Mouse (Mus musculus) heart, postnatal 25 days (tissue): ENCODE measurements around the gene Gm20767. TPM values are rescaled to one million over a fixed set of nuclear protein-coding genes. Genes with fewer than 3 reads are reported as not detected.
"Not testable (repeated sequence)": the region's sequence is repeated elsewhere in the genome, so short reads cannot be mapped to it uniquely, and the experiment has no call there.

Experiments used
- DNase-seq: peaks from one replicate; pipeline ENCODE4 v3.0.0; 2022; ENCODE audit warnings: low spot score
- intact Hi-C: fragments of 180-260 bp; cut with DNase I; formaldehyde crosslinking; loops from one replicate; pipeline ENCODE4 v1.15.1; 2025
- total RNA-seq, 2 experiments: library from RNA; stranded (reverse); gene quantifications; 2 replicates each; pipeline ENCODE4 v1.2.3; 2021

Gene Gm20767
- total RNA-seq: not detected

DNA sequence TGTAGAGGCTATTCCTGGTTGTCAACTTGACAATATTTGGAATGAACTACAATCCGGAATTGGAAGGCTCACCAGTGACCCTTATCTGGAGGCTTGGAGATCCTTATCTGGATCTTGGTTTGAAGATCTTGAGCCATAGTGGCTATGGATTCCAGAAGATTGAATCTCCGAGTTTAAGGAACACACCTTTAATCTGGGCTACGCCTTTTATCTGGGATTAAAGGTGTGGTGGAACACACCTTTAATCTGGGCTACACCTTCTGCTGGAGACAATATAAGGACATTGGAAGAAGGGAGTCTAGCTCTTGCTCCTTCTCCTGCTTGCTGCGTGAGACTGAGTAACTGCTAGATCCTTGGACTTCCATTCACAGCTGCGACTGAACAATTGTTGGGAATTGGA is at the start of gene Gm20767:
Gene Gm20767, plus strand, starts transcription at position 301 of the 400 bp plus-strand sequence.
- DNase-seq, intact Hi-C loops: not testable (repeated sequence)

- not testable (repeated sequence) for DNase-seq
Observed at GRCm38 (mm10) chr13:120092950-120093349, 47.1 kb upstream of the Gm20767 start.

GRCm38 (mm10) chr13:120096241-120096937 is 43.7 kb upstream of the Gm20767 start:
- DNase-seq, intact Hi-C loops: not testable (repeated sequence)

More at GRCm38 (mm10) chr13:120092950-120093349, 47.1 kb upstream of the Gm20767 start:
- intact Hi-C loops: not testable (repeated sequence)

- intact Hi-C loops, DNase-seq: not testable (repeated sequence)
Observed at GRCm38 (mm10) chr13:120096938-120097256, 43.1 kb upstream of the Gm20767 start.

DNA sequence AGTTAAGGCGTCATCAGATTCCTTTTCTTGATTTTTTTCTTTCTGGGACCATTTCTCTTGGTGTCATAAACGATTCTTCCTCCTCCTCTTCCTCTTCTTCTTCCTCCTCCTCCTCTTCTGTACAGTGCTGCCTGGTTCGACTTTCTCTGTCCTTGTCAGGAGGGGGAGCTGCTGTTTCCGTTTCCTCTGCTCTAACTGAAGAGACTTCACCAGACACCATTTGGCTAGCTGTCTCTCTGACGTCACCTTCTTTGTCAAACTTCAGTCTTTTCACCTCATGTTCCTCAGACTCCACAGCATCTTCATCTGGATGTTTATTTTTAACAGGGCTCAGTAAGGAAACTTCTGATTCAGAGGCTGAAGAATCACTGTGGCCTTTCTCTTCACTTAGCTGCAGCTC is 40.7 kb upstream of the Gm20767 start:
- intact Hi-C loops, DNase-seq: not testable (repeated sequence)

DNA sequence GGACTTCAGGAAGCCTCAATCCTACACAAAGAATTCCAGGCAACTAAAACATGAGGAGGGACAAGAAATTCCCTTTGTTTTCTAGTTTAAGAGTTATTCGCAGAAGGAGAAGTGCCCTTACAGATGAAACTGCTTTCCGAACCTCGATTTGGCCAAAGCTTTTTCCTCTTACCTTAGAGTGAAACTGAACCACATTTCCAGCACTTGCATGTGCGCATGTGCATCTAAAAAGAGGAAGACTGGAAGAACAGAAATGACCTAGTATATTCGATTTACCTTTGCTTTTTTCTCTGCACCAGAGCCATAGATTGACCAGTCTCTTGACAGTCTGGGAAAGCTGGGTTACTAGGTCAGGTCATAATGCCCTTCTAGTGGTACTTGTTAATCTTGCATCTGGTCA is 33.5 kb upstream of the Gm20767 start:
- intact Hi-C loops, DNase-seq: not testable (repeated sequence)

- intact Hi-C loops: not testable (repeated sequence)
Observed at GRCm38 (mm10) chr13:120107000-120107399, 33.0 kb upstream of the Gm20767 start.

GRCm38 (mm10) chr13:120142348-120142747 is 2.3 kb downstream of the Gm20767 start:
- intact Hi-C loops, DNase-seq: not testable (repeated sequence)

More at GRCm38 (mm10) chr13:120107000-120107399, 33.0 kb upstream of the Gm20767 start:
- DNase-seq: not testable (repeated sequence)

- intact Hi-C loops, DNase-seq: not testable (repeated sequence)
Observed at GRCm38 (mm10) chr13:120149660-120150407, 9.8 kb downstream of the Gm20767 start.

DNA sequence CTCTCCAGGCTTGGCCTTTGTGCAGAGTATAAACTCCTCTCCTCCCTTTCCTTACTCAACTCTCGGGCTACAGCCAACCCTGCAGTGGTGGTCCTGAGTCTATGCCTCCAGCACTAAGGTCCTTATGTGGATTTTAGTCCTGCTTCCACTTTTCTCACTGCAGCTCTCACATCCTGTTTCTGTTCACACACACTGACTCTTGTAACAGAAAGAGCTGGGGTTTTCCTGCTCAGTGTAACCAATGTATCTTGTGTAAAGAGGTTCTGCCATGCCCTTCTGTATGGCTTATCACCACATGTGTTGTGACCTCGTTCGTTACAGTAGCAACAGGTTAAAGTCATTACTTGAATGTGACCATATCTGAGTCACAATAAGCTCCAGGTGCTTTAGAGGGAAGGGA is 10.5 kb downstream of the Gm20767 start:
- intact Hi-C loops, DNase-seq: not testable (repeated sequence)

DNA sequence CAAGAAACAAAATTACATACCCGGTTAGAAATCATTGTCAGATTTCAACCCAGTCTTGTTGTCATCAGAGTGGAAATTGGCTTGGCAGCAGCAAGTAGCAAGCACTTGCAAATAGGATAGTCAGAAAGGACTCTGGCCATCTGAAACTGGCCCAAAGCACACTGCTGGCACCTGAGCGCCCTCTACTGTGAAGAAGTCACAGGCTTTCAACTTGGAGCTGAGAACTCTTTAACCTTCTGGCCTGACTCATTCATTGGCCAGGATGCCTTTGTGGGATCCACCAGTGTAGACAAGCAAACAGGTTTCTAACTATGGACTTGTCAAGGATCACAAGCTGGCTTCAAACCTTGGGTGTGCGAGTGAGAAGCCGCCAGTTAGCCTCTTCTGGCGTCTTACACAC is 28.3 kb downstream of the Gm20767 start:
- DNase-seq, intact Hi-C loops: not testable (repeated sequence)

GRCm38 (mm10) chr13:120172133-120172532 is 32.1 kb downstream of the Gm20767 start, which contains the start of gene Gm21818:
Gene Gm21818 (plus strand): TSS chr13:120172433.
- DNase-seq, intact Hi-C loops: not testable (repeated sequence)

DNA sequence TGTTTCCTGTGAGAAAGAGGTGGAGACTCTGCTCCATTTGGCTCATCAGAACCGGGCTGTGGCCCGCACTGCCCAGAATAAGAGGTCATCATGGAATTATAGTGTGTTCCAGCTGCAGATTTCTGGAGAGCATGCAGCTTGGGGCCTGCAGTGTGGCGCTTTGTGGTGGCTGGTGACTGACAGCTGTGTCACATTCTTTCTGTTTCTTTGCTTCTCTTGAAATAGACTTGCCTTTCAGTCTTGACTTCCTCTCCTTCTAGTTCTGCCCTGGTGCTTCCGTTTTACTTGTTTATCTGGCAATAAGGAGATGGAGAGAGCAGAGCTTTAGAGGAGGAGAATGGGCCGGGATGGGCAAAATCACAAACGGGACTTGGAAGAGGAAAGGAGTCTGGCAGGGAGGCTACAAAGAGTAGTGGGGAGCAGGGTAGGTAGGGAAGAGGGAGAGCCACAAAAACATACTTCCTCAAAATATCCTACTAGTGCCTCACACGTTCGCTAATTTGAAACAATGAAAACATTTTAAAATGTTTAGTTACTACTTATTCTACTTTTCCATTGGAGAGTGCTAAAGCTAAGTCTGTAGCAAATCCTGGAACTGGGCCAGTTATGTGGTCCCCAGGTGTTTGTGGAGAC is 56.3 kb downstream of the Gm20767 start:
- DNase-seq, intact Hi-C loops: not testable (repeated sequence)

Other genes with a start within 250 kb of the Gm20767 start
- not detected for gene Tcstv1, start 245.5 kb upstream of the Gm20767 start, total RNA-seq
- not detected for gene Gm21761, start 211.0 kb upstream of the Gm20767 start, total RNA-seq
- not detected for gene B020031M17Rik, start 189.4 kb upstream of the Gm20767 start, total RNA-seq
- not detected for gene Gm36079, start 113.2 kb upstream of the Gm20767 start, total RNA-seq
- under 1 TPM; 0.39 to 0.49 TPM for gene Gm21188, start 88.1 kb upstream of the Gm20767 start, total RNA-seq
- not detected for gene Gm21818, start 32.2 kb downstream of the Gm20767 start, total RNA-seq
- not detected for gene Gm21762, start 75.7 kb downstream of the Gm20767 start, total RNA-seq
- gene Gm21731, start 98.9 kb downstream of the Gm20767 start, total RNA-seq: not detected
- gene AF067061, start 122.9 kb downstream of the Gm20767 start, total RNA-seq: not detected
- gene BC147527, start 160.1 kb downstream of the Gm20767 start, total RNA-seq: not detected
- not detected for gene Tcstv3, start 176.6 kb downstream of the Gm20767 start, total RNA-seq